Mouse (Mus musculus) cerebellum, adult 2 months (tissue): ENCODE data around the gene Tarbp1. TPM values are rescaled to one million over a fixed set of nuclear protein-coding genes. Genes with fewer than 3 reads are reported as not detected.

Source experiments
- DNase-seq, 2 experiments: peaks; one replicate each; pipeline ENCODE4 v3.0.0; 2021
- H3K27ac ChIP-seq: fragments of 200-500 bp; 2 replicates; pipeline ENCODE4 v1.5.1; 2012; ENCODE audit warnings: low read length, control low read depth, inconsistent platforms; ENCODE audit not compliant: insufficient read depth
- H3K27me3 ChIP-seq: fragments of 200-500 bp; 2 replicates; pipeline ENCODE4 v1.6.1; 2012; ENCODE audit warnings: inconsistent platforms, mild to moderate bottlenecking, low read length, moderate library complexity; ENCODE audit not compliant: control insufficient read depth, insufficient read depth
- H3K4me1 ChIP-seq: fragments of 200-500 bp; 2 replicates; pipeline ENCODE4 v1.6.1; 2011; ENCODE audit warnings: low read length; ENCODE audit not compliant: control insufficient read depth, insufficient read depth
- H3K4me3 ChIP-seq: fragments of 200-500 bp; replicated peaks from 2 replicates; pipeline ENCODE3; 2011; ENCODE audit warnings: mild to moderate bottlenecking, low read depth, low read length, control low read depth; ENCODE audit not compliant: insufficient read depth
- CTCF ChIP-seq: fragments of 200-500 bp; IDR thresholded peaks from 2 replicates; pipeline ENCODE4 v1.5.1; 2011; ENCODE audit warnings: low read depth, mild to moderate bottlenecking, control low read depth, low read length, moderate library complexity, borderline replicate concordance; ENCODE audit not compliant: insufficient read depth
- POLR2A ChIP-seq: fragments of 200-500 bp; IDR thresholded peaks from 2 replicates; pipeline ENCODE4 v1.6.1; 2011; ENCODE audit warnings: low read length, control low read depth, borderline replicate concordance; ENCODE audit not compliant: insufficient read depth
- WGBS: fragments of 180-500 bp; shearing (Covaris S2); methylation state at CpG from one replicate; pipeline ENCODE4 v1.1.7; 2018; 5-methylcytosine and 5-hydroxymethylcytosine counted together
- polyA plus RNA-seq: library from polyadenylated mRNA; depleted of rRNA; stranded (reverse); fragments of >200 nt; gene quantifications from 2 replicates; pipeline ENCODE4 v1.2.3, GENCODE M21; 2012

Tarbp1 gene
- polyA plus RNA-seq, 1 experiment, result 7.1 TPM

DNA sequence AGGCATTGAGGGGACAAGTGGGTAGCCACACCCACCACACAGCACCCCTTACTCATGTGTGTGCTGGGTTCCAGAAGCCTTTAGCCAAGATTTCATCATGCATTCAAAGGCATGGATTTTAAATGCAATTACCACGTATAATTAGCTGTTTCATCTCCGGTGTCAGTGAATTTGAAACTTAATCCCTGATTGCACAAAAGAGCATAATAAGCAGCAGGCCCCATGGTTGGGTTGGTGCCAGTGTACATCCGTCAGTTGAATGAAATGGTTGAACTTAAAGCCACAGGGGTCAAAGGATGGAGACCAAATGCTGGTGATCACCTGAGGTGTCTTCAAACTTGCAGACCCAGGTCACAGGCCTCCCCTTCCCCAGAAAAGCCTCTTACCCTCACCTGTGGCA is 36.0 kb upstream of the Tarbp1 start:
- Histone ChIP-seq H3K27me3 (no peaks in the 10 kb centered on the region), H3K4me3 (no peak overlapping the region), H3K4me1 (no peaks in the 10 kb centered on the region), H3K27ac (no peak overlapping the region)
- 43% methylated on average over 3 of the region's 3 CpGs for WGBS
- TF ChIP-seq CTCF (no peak), POLR2A (no peak)
- no peak for DNase-seq

DNA sequence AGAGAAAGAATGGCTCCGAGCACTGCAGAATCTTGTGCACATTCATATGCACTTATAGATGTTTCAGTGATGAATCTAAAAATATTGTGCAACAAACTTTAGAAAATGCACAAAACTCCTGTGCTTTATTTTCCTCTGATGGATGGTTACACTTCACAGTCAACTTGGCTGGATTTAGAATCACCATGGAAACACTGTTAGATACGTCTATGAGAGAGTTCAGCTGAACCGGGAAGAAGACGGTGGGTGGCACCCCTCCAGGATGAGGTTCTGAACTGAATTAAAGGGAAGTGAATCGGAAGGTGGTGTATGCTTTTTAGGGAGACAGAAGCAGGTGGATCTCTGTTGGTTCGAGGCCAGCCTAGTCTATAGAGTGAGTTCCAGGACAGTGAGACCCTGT is 34.8 kb upstream of the Tarbp1 start:
- no peak for DNase-seq
- TF ChIP-seq CTCF, result no peak
- no peak for TF ChIP-seq POLR2A
- H3K27me3 ChIP-seq, result no peaks in the 10 kb centered on the region
- WGBS, result 49% methylated on average over 6 of the region's 6 CpGs
- no peak overlapping the region for H3K27ac ChIP-seq
- no peak overlapping the region for H3K4me3 ChIP-seq
- H3K4me1 ChIP-seq, result no peaks in the 10 kb centered on the region

DNA sequence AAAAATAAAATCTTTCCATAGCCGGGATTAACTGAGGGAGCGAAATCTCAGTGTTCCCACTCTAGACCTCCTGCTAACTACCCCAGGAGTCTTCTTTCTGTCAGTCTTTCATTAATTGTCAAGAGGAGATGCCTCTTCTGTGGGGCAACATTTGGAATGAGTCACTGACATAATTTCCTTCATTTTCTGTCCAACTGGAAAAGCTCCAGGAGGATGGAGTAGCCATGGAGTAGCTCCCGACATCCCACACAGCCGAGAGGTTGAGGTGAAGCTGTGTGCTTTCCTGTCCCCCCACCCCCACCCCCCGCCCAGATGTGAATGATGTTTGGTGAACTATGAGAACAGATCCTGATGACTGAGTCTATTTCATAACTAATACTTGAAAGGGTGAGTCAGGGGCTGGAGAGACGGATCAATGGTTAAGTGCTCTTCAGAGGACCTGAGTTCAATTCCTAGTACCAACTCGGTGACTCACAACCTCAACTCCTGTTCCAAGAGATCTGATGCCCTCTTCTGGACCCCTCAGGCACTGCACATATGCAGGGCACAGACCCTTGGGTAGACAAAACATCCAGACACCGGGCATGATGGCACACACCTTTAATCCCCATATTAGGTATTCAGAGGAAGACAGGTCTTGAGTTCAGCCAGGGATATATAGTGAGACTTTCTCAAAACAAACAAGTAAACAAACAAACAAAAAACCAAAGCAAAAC is 34.2 kb upstream of the Tarbp1 start:
- Histone ChIP-seq H3K4me1 (no peaks in the 10 kb centered on the region), H3K27me3 (no peaks in the 10 kb centered on the region), H3K27ac (no peak overlapping the region), H3K4me3 (no peak overlapping the region)
- TF ChIP-seq CTCF, result no peak
- TF ChIP-seq POLR2A, result no peak
- WGBS, result 56% methylated on average over 8 of the region's 8 CpGs
- no peak for DNase-seq

DNA sequence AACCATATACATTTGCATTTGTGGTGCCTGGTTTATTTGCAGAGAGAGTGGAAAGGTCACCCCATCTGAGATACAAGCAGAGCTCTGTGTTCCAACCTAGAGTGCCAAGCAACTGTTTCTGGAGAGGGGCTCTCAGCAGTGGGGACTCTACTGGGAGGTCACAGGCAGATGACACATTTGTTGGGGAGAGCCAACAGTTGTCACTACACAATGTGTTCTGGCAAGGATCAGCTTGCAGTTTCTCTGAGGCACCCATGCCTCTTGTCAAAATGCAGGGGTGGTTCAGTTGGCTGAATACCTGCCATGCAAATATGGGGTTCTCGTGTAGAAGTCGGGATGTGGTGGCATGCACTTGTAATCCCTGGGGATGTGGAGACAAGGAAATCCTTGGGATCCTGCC is 33.4 kb upstream of the Tarbp1 start:
- 25% methylated on average over 2 of the region's 2 CpGs for WGBS
- DNase-seq, result no peak
- no peak for TF ChIP-seq POLR2A
- TF ChIP-seq CTCF, result no peak
- Histone ChIP-seq H3K27me3 (no peaks in the 10 kb centered on the region), H3K4me3 (no peak overlapping the region), H3K4me1 (no peaks in the 10 kb centered on the region), H3K27ac (no peak overlapping the region)

DNA sequence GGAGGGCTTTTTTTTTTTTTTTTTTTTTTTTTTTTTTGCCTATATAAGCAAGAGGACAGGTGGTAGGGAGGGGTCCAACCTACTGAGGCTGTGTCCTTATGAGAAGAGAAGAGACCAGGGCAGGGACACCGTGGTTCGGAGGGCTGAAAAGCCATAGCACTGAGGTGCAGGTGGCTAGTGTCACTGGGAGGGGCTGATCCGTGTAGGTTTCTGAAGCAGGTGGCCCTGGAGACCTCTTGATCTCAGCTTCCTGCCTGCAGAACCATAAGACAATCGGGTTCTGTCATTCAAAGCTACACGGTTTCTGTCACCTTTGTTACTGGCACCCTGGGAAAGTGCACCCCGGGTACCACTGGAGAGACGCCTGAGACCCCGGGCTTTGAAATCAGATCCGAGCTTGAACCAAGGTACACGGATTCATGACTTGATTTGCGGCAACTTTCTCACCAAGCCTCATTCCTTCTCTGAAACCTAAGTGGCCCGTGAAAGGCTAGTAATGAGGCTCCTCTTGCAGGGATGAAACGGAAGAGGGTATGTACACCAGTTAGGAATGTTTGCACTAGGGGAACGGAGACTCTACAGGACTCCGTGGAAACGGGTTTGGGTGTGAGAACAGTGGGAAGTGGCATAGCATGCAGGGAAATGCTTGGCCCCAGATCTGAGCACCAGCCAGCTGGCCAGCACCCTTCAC is 29.8 kb upstream of the Tarbp1 start:
- Histone ChIP-seq H3K4me1 (no peaks in the 10 kb centered on the region), H3K27ac (no peak overlapping the region), H3K27me3 (no peaks in the 10 kb centered on the region), H3K4me3 (no peak overlapping the region)
- TF ChIP-seq CTCF, result no peak
- WGBS, result 79% methylated on average over 16 of the region's 16 CpGs
- no peak for DNase-seq

DNA sequence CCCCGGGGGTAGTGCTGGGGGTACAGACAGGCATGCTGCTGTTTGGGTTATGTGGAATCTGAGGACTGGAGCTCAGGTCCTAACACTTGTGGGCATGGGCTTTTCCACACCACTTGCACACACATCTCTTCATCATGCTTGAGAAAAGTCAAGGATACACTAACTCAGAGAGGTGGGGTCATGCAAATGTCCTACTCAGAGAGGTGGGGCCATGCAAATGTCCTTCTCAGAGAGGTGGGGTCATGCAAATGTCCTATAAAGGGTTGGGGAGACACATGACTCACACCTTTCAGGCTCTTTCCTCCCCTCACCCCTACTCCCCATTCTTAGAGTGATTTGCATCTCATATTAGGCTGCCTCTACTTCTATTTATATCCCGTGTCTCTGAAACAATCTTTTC is 27.9 kb upstream of the Tarbp1 start:
- 60% methylated on average over 2 of the region's 2 CpGs for WGBS
- Histone ChIP-seq H3K4me1 (no peaks in the 10 kb centered on the region), H3K27ac (no peak overlapping the region), H3K4me3 (no peak overlapping the region), H3K27me3 (no peaks in the 10 kb centered on the region)
- no peak for DNase-seq
- TF ChIP-seq POLR2A (no peak), CTCF (no peak)

DNA sequence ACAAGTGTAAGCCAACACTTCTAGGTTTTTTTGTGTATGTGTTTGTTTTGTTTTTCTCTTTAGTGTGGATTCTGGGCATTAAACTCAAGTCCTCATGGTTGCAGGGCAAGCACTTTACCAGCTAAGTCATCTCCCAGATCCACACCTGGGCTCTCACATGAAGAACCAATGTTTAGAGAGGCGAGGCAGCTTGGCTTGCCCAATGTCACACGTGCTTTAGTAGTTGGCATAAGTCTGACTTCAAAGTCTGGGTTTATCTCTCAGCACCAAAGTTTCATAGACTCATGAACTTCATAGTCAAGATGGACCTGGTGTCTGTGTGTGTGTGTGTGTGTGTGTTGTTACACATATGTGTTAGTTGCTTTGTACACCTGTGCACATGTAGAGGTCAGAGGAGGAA is 24.5 kb upstream of the Tarbp1 start:
- 95% methylated on average over 2 of the region's 2 CpGs for WGBS
- TF ChIP-seq POLR2A (no peak), CTCF (no peak)

DNA sequence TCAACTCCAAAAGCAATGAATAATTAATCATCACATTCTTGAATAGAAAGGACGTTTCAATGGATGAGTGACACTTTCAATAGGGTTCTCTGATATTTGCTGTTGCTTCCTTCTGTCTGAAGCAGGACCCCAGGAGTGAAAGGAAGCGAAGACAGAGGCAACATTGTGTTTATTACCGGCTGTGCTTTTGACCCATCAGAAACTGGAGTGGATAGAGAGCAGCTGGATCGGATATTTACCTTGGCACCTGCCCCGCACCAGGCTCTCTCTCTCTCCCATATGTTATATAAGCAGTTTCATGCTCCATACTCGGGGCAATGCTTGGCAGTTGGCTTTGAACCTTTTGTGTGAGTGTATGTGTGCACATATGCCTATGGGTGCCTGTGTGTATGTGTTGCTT is 23.6 kb upstream of the Tarbp1 start:
- no peak overlapping the region for H3K27ac ChIP-seq
- no peak overlapping the region for H3K4me3 ChIP-seq
- TF ChIP-seq POLR2A, result no peak
- TF ChIP-seq CTCF, result no peak
- DNase-seq, result peak; percentile 31 to 36
- 47% methylated on average over 6 of the region's 6 CpGs for WGBS
- H3K4me1 ChIP-seq, result no peaks in the 10 kb centered on the region
- no peaks in the 10 kb centered on the region for H3K27me3 ChIP-seq

More for the DNA sequence above, 24.5 kb upstream of the Tarbp1 start:
- no peak for DNase-seq
- no peak overlapping the region for H3K4me3 ChIP-seq
- no peaks in the 10 kb centered on the region for H3K27me3 ChIP-seq
- no peaks in the 10 kb centered on the region for H3K4me1 ChIP-seq
- H3K27ac ChIP-seq, result no peak overlapping the region
